Mouse (Mus musculus) heart, embryonic 10.5 days (tissue): ENCODE data around the gene Smg8. TPM values are rescaled to one million over a fixed set of nuclear protein-coding genes. Genes with fewer than 3 reads are reported as not detected.

Experiments
- microRNA counts: library from miRNA; unstranded; fragments of <30 nt; microRNA quantifications from one replicate; lab custom pipeline; 2017
- microRNA-seq: library from miRNA; unstranded; fragments of <30 nt; microRNA quantifications from one replicate; pipeline ENCODE4, GENCODE M21; 2017
- polyA plus RNA-seq: library from polyadenylated mRNA; unstranded; fragments of >200 nt; fragmentation: Nextera tagmentation; extraction: Ambion mirVana; gene quantifications from 2 replicates; pipeline ENCODE4 v1.2.1, GENCODE M21; 2016

Smg8 gene
- polyA plus RNA-seq, 1 experiment from 2014 or later = 22.7 TPM

MicroRNAs encoded within 50 kb of the gene (microRNA counts, 519-probe panel; counts per million panel counts)
- 7,500 counts per million, percentile 84 among the panel's probes with 10 or more counts for microRNA mmu-miR-301a (lab: Ali Mortazavi, UCI)

Small RNAs within 50 kb of the gene (microRNA-seq; reads per million reads assigned to microRNA genes)
- 1,755 reads per million, percentile 84 among the genes with 10 or more reads in this experiment for gene Mir301

Other genes with a start within 250 kb of the Smg8 start
- gene Ypel2, start 93.1 kb downstream of the Smg8 start, polyA plus RNA-seq = 13.0 and 21.5 TPM in 2 replicates
- 20.0 and 22.8 TPM in 2 replicates for gene Gdpd1, start 12.7 kb downstream of the Smg8 start, polyA plus RNA-seq
- gene Prr11, start 21.9 kb upstream of the Smg8 start, polyA plus RNA-seq = 10.4 and 11.4 TPM in 2 replicates
- 68.3 and 75.2 TPM in 2 replicates for gene Ska2, start 22.5 kb upstream of the Smg8 start, polyA plus RNA-seq
- 28.7 and 33.3 TPM in 2 replicates for gene Trim37, start 40.3 kb upstream of the Smg8 start, polyA plus RNA-seq